Mouse (Mus musculus) stomach, postnatal 0 days (tissue): Measurements from ENCODE around the gene Glb1l.

Experiments used
- CTCF ChIP-seq: IDR thresholded peaks from 2 replicates; pipeline ENCODE4 v1.5.1; 2016; ENCODE audit warnings: antibody characterized with exemption, low read depth, mild to moderate bottlenecking, moderate library complexity
- EP300 ChIP-seq: optimal IDR thresholded peaks from 2 replicates; pipeline ENCODE3; 2016; ENCODE audit warnings: antibody characterized with exemption

GRCm38 (mm10) chr1:75213096-75213495 lies 2.5 kb upstream of the Glb1l start:
- TF ChIP-seq CTCF (no peak), EP300 (no peak)
